Mouse (Mus musculus) testis, adult 2 months (tissue): ENCODE measurements at regions not wholly inside any gene's neighbourhood (a gene's known extent, or its start where the extent isn't known, plus 50 kb on each side); places are given as distances from the start of the nearest gene placed in this dataset.

ENCODE experiments used
- CTCF ChIP-seq: fragments of 200-500 bp; IDR thresholded peaks from 2 replicates; pipeline ENCODE4 v1.5.1; 2012; ENCODE audit warnings: low read depth, mild to moderate bottlenecking, inconsistent platforms, low read length, moderate library complexity; ENCODE audit not compliant: control insufficient read depth, insufficient read depth, insufficient replicate concordance
- POLR2A ChIP-seq: fragments of 200-500 bp; IDR thresholded peaks from 2 replicates; pipeline ENCODE4 v1.6.1; 2012; ENCODE audit warnings: low read depth, mild to moderate bottlenecking, inconsistent platforms, low read length, moderate library complexity; ENCODE audit not compliant: control insufficient read depth

DNA sequence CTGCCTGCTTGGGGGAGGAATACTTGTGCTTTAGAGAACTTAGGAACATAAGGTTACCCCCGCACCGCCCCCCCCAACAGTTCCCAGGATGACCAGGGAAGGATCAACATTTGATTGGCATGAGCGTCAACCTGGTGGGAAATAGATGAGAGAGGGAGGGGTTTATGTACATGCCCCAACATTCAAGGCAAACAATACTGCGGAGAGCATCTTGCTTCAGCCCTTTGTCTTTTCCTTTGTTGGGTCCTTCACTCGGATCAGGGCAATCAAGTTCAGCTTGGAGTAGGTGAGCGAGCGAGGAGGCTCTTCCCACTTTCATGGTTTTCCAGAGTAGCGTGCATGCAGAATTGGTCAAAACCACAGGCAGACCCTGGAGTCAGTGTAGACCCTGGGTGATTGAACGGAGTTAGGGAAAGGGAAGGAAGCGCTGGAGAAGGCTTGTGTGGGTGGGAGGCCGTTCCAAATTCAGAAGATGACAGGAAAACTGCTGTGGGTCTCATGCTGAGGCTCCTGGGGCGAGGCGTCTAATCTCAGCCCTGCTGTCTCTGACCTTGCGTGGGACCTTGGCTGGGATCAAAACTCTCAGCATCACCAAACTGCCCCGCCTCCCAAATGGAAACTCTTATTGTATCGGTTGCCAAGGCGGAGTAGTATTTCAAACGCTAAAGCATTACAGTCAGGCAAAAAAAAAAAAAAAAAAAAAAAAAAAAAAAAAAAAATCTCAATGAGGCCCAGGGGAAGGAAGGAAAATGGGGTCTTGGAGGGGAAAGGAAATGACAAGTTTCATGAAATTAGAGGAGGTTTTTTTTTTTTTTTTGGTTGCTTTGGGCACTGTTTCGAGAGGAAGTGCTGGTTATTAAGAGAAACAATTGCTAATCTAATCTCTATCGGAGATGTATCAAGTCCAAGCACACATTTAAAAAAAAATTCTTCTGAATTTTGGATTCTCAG is 99.3 kb upstream of the Ado start:
- TF ChIP-seq CTCF = no peak
- TF ChIP-seq POLR2A = no peak
